Mouse (Mus musculus) layer of hippocampus, adult 6 months (tissue): ENCODE results near the gene Uqcr10. TPM values are rescaled to one million over a fixed set of nuclear protein-coding genes. Genes with fewer than 3 reads are reported as not detected.

Experiments
- long read RNA-seq, 2 experiments: library from polyadenylated mRNA; unstranded; transcript quantifications; one replicate each; pipeline ENCODE4 v2.0.0; 2019 to 2020
- polyA plus RNA-seq: library from polyadenylated mRNA; unstranded; fragments of <200 nt; fragmentation: Nextera tagmentation; gene quantifications from 2 replicates; pipeline ENCODE4 v1.2.3, GENCODE M21; 2021

The Uqcr10 gene
- 1,556 and 1,759 TPM in 2 replicates for polyA plus RNA-seq
- long read RNA-seq, experiment 1, transcript Uqcr10-201 (2 exons, 434 nt): major isoform, 416 of 438 reads
- long read RNA-seq, experiment 1, transcript Uqcr10-203 (3 exons, 510 nt): minor isoform, 12 of 438 reads
- long read RNA-seq, experiment 1, partial matches to known transcripts: 0 of 438 reads
- long read RNA-seq, experiment 1, other reads (novel, unspliced or antisense): 8 of 438 reads
- long read RNA-seq, experiment 2, transcript Uqcr10-201 (2 exons, 434 nt): major isoform, 18 of 31 reads
- long read RNA-seq, experiment 2, partial matches to known transcripts: 0 of 31 reads
- long read RNA-seq, experiment 2, other reads (novel, unspliced or antisense): 10 of 31 reads

DNA sequence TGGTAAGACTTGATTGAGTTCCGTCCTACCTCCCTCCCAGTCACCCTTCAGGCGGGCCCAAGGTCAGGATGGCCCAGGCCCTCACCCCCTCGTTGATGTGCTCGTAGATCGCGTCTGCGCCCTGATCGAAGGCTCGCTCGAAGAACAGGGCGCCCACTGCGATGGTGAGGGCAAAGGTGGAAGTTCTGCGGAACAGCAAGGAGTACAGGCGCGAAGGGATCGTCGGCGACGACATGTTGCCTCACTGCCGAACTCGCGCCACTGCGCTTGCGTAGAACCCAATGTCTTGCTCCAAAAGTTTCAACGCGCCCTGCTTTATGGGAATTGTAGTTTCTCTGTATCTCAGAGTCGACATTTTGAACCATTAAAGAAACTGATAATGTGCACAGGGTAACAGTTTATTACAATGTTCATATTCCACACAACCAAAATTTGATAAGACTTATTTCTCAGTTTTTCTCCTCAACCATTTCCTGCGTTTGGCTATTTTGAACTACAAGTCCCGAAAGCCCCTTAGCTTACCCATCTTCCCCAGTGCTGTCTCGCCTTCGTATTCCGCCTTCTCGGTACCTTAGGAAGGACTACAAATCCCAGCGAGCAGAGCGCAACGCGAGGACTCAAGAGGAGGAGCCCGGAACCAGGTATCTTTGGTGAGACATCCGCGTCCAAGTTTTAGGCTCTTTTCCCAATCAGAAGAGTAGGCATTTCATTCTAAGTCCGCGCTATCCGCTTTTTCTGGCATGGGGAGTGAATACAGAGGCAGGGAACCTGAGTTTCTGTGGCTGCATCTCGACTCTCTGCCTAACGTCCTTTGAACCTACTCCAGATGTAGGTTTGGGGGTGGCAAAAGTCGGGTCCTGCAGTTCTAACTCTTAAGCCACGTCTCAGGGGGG lies at the start of gene Uqcr10, which contains the start of gene Zmat5:
TSS of gene Uqcr10 (minus strand) at position 271 of the 893 bp plus-strand sequence.
TSS of gene Zmat5 (plus strand) at position 607 of the 893 bp plus-strand sequence.

DNA sequence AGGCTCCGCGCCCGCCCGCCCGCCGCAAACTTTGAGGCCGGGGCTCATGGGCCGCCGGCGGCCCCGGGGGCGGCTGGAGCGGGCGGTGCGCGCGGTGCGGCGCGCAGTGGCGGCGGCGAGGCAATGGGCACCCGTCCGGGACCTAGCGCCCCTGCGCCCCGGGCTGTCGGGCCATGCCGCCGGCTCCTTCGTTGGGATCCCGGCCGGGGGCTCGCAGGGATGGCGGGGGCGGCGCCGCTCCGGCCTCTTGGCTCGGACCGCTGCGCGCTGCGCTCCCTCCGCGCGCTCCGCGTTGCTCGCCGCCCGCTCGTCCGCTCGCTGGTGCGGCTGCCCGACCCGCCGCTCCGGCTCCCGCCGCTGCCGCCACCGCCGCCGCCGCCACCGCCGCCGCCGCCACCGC lies 42.6 kb upstream of the Uqcr10 start, which contains the start of gene Cabp7:
TSS of gene Cabp7 (minus strand) at position 46 of the 400 bp plus-strand sequence.

Other genes starting within 250 kb of the Uqcr10 start
- gene Mtmr3, start 109.5 kb downstream of the Uqcr10 start, polyA plus RNA-seq: 7.3 and 8.3 TPM in 2 replicates
- gene Gm11032, start 84.3 kb downstream of the Uqcr10 start, polyA plus RNA-seq: not detected in 2 replicates
- 7.8 TPM in 2 replicates for gene Ascc2, start 66.6 kb downstream of the Uqcr10 start, polyA plus RNA-seq
- 76.3 and 82.8 TPM in 2 replicates for gene Zmat5, start 336 bp upstream of the Uqcr10 start, polyA plus RNA-seq
- gene Cabp7, start 42.4 kb upstream of the Uqcr10 start, polyA plus RNA-seq: 36.4 and 37.8 TPM in 2 replicates
- gene Nf2, start 145.2 kb upstream of the Uqcr10 start, polyA plus RNA-seq: 18.3 and 18.7 TPM in 2 replicates
- gene Nipsnap1, start 169.6 kb upstream of the Uqcr10 start, polyA plus RNA-seq: 102 and 117 TPM in 2 replicates
- gene Thoc5, start 191.0 kb upstream of the Uqcr10 start, polyA plus RNA-seq: 25.4 and 28.2 TPM in 2 replicates
- gene Nefh, start 243.7 kb upstream of the Uqcr10 start, polyA plus RNA-seq: 12.1 and 15.7 TPM in 2 replicates